Mouse (Mus musculus) cerebellum, adult 11-12 months (tissue): ENCODE measurements around the gene Ppp6r2.

Experiments used
- DNase-seq: peaks from one replicate; pipeline ENCODE4 v3.0.0; 2022

Ppp6r2 gene

DNA sequence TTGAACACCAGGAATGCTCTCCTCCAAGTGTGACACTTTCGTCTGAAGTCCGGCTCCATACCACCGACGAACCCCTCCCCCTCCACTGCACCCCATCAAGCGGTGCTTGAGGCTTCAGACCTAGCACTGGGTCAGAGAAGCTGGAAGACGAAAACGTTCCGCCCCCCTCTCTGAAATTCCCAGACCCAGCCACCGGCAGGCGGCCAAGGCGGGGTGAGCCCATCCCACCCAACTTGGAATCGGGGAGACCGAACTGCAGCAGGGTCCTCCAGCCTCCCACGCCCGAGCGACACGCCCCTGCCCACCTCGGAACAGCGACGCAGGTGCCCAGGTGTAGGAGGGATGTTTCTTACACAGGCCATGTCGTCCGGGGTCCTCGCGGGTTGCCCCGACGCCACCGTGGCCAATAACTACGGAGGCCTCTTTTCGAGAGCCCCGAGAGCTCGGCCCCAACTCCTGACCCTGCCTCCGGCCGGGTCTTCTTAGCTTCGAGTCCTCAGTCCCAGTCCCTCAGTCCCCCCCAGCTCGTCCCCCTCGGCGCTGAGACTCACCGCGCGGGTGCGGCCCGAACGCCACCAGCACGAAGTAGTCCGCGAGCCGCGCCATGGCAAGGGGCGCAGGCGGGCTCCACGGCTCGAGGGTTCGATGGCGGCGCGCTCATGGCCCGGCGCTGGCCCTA is 103.3 kb downstream of the Ppp6r2 start:
- peak; percentile 78 for DNase-seq

DNA sequence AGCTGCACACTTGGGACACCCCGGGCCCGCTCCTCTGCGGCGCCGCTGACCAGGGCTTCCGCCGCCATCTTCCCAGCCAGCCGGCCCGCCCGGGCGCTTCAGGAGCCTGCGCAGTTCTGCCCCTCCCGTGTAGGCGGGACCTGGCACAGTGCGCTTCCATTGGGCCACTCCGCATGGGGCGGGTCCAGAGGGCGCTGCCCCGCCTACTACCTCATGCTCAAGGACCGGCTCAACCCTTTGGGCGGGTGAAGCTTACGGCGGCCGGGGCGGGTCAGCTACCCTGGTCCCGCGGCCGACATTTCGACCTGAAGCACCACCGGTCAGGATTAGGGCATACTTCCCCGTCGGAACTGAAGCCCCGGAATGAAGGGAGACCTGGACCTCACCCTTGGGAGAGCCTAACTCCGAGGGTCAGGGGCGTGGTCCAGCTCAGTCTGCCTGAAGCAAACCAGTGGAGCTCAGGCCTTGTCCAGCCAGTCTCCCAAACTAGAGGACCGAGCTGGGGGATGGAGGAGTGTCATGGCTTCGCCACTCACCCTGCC is 103.9 kb downstream of the Ppp6r2 start, which contains the start of gene Sbf1:
TSS of gene Sbf1 (minus strand) at position 122 of the 542 bp plus-strand sequence.
- peak; percentile 99 for DNase-seq

- DNase-seq, result peak; percentile 46
Observed at GRCm38 (mm10) chr15:89316146-89316545, 104.8 kb downstream of the Ppp6r2 start.

GRCm38 (mm10) chr15:89321264-89321663 is 109.9 kb downstream of the Ppp6r2 start:
- no peak for DNase-seq

DNA sequence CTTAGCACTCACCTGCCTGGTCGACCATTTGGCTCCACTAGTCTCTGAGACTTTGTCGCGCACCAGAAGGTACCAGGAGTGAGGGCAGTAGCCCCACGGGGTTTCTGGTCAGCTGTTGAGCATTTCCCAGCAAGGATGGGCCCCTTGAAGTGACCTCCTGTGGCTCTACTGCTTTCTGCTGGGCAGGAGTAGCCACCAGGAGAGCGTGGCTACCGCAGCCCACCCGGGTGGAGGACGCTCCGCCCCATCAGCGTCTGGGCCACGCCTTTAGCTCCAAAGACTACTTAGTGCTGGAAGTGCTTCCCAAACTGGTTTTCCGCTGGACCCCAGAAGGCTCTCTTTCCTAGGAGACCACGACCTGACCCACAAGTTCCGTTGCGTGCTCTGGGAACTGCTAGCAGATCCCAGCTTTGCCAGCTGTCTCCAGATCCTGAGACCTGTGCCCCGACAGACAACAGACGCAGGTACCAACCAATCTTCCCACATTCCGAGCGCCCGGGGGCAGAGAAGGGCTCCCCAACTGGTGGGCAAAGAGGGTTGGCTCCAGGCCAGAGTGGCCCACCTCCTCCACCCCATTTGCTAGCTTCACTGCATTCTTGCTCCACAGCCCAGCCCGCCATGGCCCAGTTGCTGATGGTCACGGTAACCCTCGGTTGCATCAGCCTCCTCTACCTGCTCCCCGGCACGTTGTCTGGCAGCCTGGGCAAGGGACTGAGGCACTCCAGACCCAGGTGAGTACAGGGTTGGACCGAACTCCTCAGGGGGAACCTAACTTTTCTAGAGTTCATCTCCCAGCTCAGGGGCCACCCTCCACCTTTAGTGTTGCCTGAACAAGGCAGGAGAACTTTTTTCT is 111.5 kb downstream of the Ppp6r2 start, which contains the start of gene Adm2:
TSS of gene Adm2 (plus strand) at position 51 of the 853 bp plus-strand sequence.
- no peak for DNase-seq

- DNase-seq, result no peak
Observed at GRCm38 (mm10) chr15:89323656-89324055, 112.3 kb downstream of the Ppp6r2 start.

DNA sequence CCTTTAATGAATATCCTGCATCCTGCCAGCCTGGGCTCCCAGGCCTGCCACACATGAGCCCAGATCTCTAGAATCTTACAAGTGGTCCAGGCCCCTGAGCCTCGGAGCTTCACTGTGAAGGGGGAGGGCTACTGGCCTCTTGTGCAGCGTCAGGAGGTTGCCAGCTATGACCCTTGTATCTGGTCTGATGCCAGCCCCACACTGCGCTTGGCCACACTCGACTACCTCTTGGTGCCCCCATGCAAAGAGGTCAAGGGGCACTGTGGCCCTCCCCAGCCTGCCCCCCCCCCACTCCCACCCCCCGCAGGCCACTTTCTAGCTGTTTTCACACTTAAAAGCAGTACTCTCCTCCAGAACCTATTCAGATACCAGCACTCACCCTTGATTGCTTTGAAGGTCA is 115.1 kb downstream of the Ppp6r2 start:
- no peak for DNase-seq

GRCm38 (mm10) chr15:89334271-89334670 is 122.9 kb downstream of the Ppp6r2 start, which contains the start of gene Miox:
TSS of gene Miox (plus strand) at chr15:89334398.
- DNase-seq, result no peak

- DNase-seq, result no peak
Observed at GRCm38 (mm10) chr15:89334774-89335537, 123.6 kb downstream of the Ppp6r2 start.

- no peak for DNase-seq
Observed at GRCm38 (mm10) chr15:89336422-89336821, 125.1 kb downstream of the Ppp6r2 start.
